Mouse (Mus musculus): ENCODE data around the gene Tekt3. TPM values are rescaled to one million over a fixed set of nuclear protein-coding genes. Genes with fewer than 3 reads are reported as not detected.
A peak's percentile ranks its signal among the peaks of the same experiment; 100 is the strongest.

Gene Tekt3
- polyA plus RNA-seq, 1 experiment, result 122 TPM

GRCm38 (mm10) chr11:63130497-63130896, 69.0 kb downstream of the Tekt3 start:
- H3K36me3 ChIP-seq (ENCODE audit: control insufficient read depth, insufficient read depth, low read length), result no peaks in the 10 kb centered on the region
- H3K27me3 ChIP-seq (ENCODE audit: control insufficient read depth, insufficient read depth, low read length), result no peaks in the 10 kb centered on the region
- no peak for TF ChIP-seq CTCF (IDR thresholded peaks at IDR 0.05; ENCODE audit: control insufficient read depth, insufficient read depth, insufficient replicate concordance, low read depth, low read length)
- no peak for TF ChIP-seq POLR2A (IDR thresholded peaks at IDR 0.05; ENCODE audit: control insufficient read depth, low read depth, low read length)
- H3K27ac ChIP-seq (ENCODE audit: control insufficient read depth, insufficient read depth, low read depth, low read length), result peak overlapping the region; percentile 51; the same call in 1 of the 2 replicates
- no peak overlapping the region for H3K4me3 ChIP-seq (ENCODE audit: control insufficient read depth, low read depth, low read length)
- peaks cover 6% of the 10 kb centered on the region; the same call in 1 of the 2 replicates for H3K4me1 ChIP-seq (ENCODE audit: control insufficient read depth, insufficient read depth, low read length)

- no peaks in the 10 kb centered on the region for H3K36me3 ChIP-seq (ENCODE audit: control insufficient read depth, insufficient read depth, low read length)
- H3K4me1 ChIP-seq (ENCODE audit: control insufficient read depth, insufficient read depth, low read length), result peaks cover 6% of the 10 kb centered on the region; the same call in 1 of the 2 replicates
- peak overlapping the region; percentile 72 for H3K27ac ChIP-seq (ENCODE audit: control insufficient read depth, insufficient read depth, low read depth, low read length)
- H3K4me3 ChIP-seq (ENCODE audit: control insufficient read depth, low read depth, low read length), result peak overlapping the region; percentile 78
- H3K27me3 ChIP-seq (ENCODE audit: control insufficient read depth, insufficient read depth, low read length), result no peaks in the 10 kb centered on the region
- TF ChIP-seq CTCF (IDR thresholded peaks at IDR 0.05; ENCODE audit: control insufficient read depth, insufficient read depth, insufficient replicate concordance, low read depth, low read length), result no peak
These were observed 69.7 kb downstream of the Tekt3 start for GRCm38 (mm10) chr11:63131001-63131692.

GRCm38 (mm10) chr11:63131693-63132040, 70.2 kb downstream of the Tekt3 start:
- H3K27me3 ChIP-seq (ENCODE audit: control insufficient read depth, insufficient read depth, low read length), result no peaks in the 10 kb centered on the region
- TF ChIP-seq CTCF (IDR thresholded peaks at IDR 0.05; ENCODE audit: control insufficient read depth, insufficient read depth, insufficient replicate concordance, low read depth, low read length), result no peak
- no peak for TF ChIP-seq POLR2A (IDR thresholded peaks at IDR 0.05; ENCODE audit: control insufficient read depth, low read depth, low read length)
- peaks cover 6% of the 10 kb centered on the region; the same call in 1 of the 2 replicates for H3K4me1 ChIP-seq (ENCODE audit: control insufficient read depth, insufficient read depth, low read length)

GRCm38 (mm10) chr11:63132151-63132500, 70.7 kb downstream of the Tekt3 start:
- Histone ChIP-seq H3K36me3 (ENCODE audit: control insufficient read depth, insufficient read depth, low read length) (no peaks in the 10 kb centered on the region), H3K4me3 (ENCODE audit: control insufficient read depth, low read depth, low read length) (peak overlapping the region; percentile 64), H3K27ac (ENCODE audit: control insufficient read depth, insufficient read depth, low read depth, low read length) (peak overlapping the region; percentile 47), H3K27me3 (ENCODE audit: control insufficient read depth, insufficient read depth, low read length) (no peaks in the 10 kb centered on the region), H3K4me1 (ENCODE audit: control insufficient read depth, insufficient read depth, low read length) (peaks cover 6% of the 10 kb centered on the region; the same call in 1 of the 2 replicates)
- TF ChIP-seq POLR2A (IDR thresholded peaks at IDR 0.05; ENCODE audit: control insufficient read depth, low read depth, low read length) (no peak), CTCF (IDR thresholded peaks at IDR 0.05; ENCODE audit: control insufficient read depth, insufficient read depth, insufficient replicate concordance, low read depth, low read length) (no peak)

More at GRCm38 (mm10) chr11:63131693-63132040, 70.2 kb downstream of the Tekt3 start:
- Histone ChIP-seq H3K27ac (ENCODE audit: control insufficient read depth, insufficient read depth, low read depth, low read length) (peak overlapping the region; percentile 72), H3K36me3 (ENCODE audit: control insufficient read depth, insufficient read depth, low read length) (no peaks in the 10 kb centered on the region), H3K4me3 (ENCODE audit: control insufficient read depth, low read depth, low read length) (peak overlapping the region; percentile 78)

GRCm38 (mm10) chr11:63132501-63133435, 71.3 kb downstream of the Tekt3 start:
- no peaks in the 10 kb centered on the region for H3K27me3 ChIP-seq (ENCODE audit: control insufficient read depth, insufficient read depth, low read length)
- H3K4me1 ChIP-seq (ENCODE audit: control insufficient read depth, insufficient read depth, low read length), result peaks cover 6% of the 10 kb centered on the region; the same call in 1 of the 2 replicates
- TF ChIP-seq CTCF (IDR thresholded peaks at IDR 0.05; ENCODE audit: control insufficient read depth, insufficient read depth, insufficient replicate concordance, low read depth, low read length) (no peak), POLR2A (IDR thresholded peaks at IDR 0.05; ENCODE audit: control insufficient read depth, low read depth, low read length) (no peak)
- H3K36me3 ChIP-seq (ENCODE audit: control insufficient read depth, insufficient read depth, low read length), result no peaks in the 10 kb centered on the region
- peak overlapping the region; percentile 67 for H3K4me3 ChIP-seq (ENCODE audit: control insufficient read depth, low read depth, low read length)
- H3K27ac ChIP-seq (ENCODE audit: control insufficient read depth, insufficient read depth, low read depth, low read length), result peak overlapping the region; percentile 47

GRCm38 (mm10) chr11:63134021-63134420, 72.6 kb downstream of the Tekt3 start:
- Histone ChIP-seq H3K36me3 (ENCODE audit: control insufficient read depth, insufficient read depth, low read length) (no peaks in the 10 kb centered on the region), H3K4me1 (ENCODE audit: control insufficient read depth, insufficient read depth, low read length) (peaks cover 6% of the 10 kb centered on the region; the same call in 1 of the 2 replicates), H3K4me3 (ENCODE audit: control insufficient read depth, low read depth, low read length) (no peak overlapping the region), H3K27ac (ENCODE audit: control insufficient read depth, insufficient read depth, low read depth, low read length) (no peak overlapping the region), H3K27me3 (ENCODE audit: control insufficient read depth, insufficient read depth, low read length) (no peaks in the 10 kb centered on the region)
- TF ChIP-seq POLR2A (IDR thresholded peaks at IDR 0.05; ENCODE audit: control insufficient read depth, low read depth, low read length), result no peak
- no peak for TF ChIP-seq CTCF (IDR thresholded peaks at IDR 0.05; ENCODE audit: control insufficient read depth, insufficient read depth, insufficient replicate concordance, low read depth, low read length)
